Mouse (Mus musculus) stomach, postnatal 0 days (tissue): ENCODE data around the gene Fsd1.
"Not testable (repeated sequence)": the region's sequence is repeated elsewhere in the genome, so short reads cannot be mapped to it uniquely, and the experiment has no call there.

Source experiments
- CTCF ChIP-seq: IDR thresholded peaks from 2 replicates; pipeline ENCODE4 v1.5.1; 2016; ENCODE audit warnings: antibody characterized with exemption, low read depth, mild to moderate bottlenecking, moderate library complexity
- EP300 ChIP-seq: optimal IDR thresholded peaks from 2 replicates; pipeline ENCODE3; 2016; ENCODE audit warnings: antibody characterized with exemption

- TF ChIP-seq CTCF, EP300: not testable (repeated sequence)
These were observed 41.2 kb upstream of the Fsd1 start for GRCm38 (mm10) chr17:55944866-55945682.
